Mouse (Mus musculus) monocyte, adult 5-6 weeks (primary cell): ENCODE measurements around the gene Gata2. TPM values are rescaled to one million over a fixed set of nuclear protein-coding genes. Genes with fewer than 3 reads are reported as not detected.

Experiments
- ATAC-seq: fragments of 153-309, 156-312 bp; replicated peaks from 2 replicates; pipeline ENCODE4 v1.8.0; 2017; ENCODE audit warnings: mild to moderate bottlenecking; ENCODE audit not compliant: low TSS enrichment, insufficient number of reproducible peaks, severe bottlenecking, poor library complexity, low FRiP score
- total RNA-seq: library from RNA; stranded (forward); fragments of 200-1000, 200-491, 200-594 nt; gene quantifications from 3 replicates; pipeline ENCODE4 v1.2.3, GENCODE M21; 2017

Gata2 gene
- total RNA-seq, 1 experiment from 2014 or later, result 30.8 TPM

- no peak for ATAC-seq
Measured at GRCm38 (mm10) chr6:88192756-88193155, 935 bp upstream of the Gata2 start.

GRCm38 (mm10) chr6:88194053-88194977 is 624 bp downstream of the Gata2 start:
- no peak for ATAC-seq

GRCm38 (mm10) chr6:88194978-88195325 is 1.3 kb downstream of the Gata2 start:
- ATAC-seq, result no peak

- no peak for ATAC-seq
Measured at GRCm38 (mm10) chr6:88196054-88196732, 2.5 kb downstream of the Gata2 start.

- ATAC-seq, result no peak
Measured at GRCm38 (mm10) chr6:88196733-88197312, 3.1 kb downstream of the Gata2 start.

- ATAC-seq, result no peak
Measured at GRCm38 (mm10) chr6:88197313-88198069, 3.8 kb downstream of the Gata2 start.

- ATAC-seq, result no peak
Measured at GRCm38 (mm10) chr6:88198070-88198940, 4.6 kb downstream of the Gata2 start.

- ATAC-seq, result no peak
Measured at GRCm38 (mm10) chr6:88199001-88199717, 5.5 kb downstream of the Gata2 start.

- no peak for ATAC-seq
Measured at GRCm38 (mm10) chr6:88199718-88200692, 6.3 kb downstream of the Gata2 start.

- no peak for ATAC-seq
Measured at GRCm38 (mm10) chr6:88200693-88201609, 7.3 kb downstream of the Gata2 start.

GRCm38 (mm10) chr6:88201926-88202700 is 8.4 kb downstream of the Gata2 start:
- no peak for ATAC-seq

- ATAC-seq, result no peak
Measured at GRCm38 (mm10) chr6:88202921-88203690, 9.4 kb downstream of the Gata2 start.

GRCm38 (mm10) chr6:88203791-88204405 is 10.2 kb downstream of the Gata2 start:
- ATAC-seq, result no peak
